Mouse (Mus musculus) bone marrow, adult 2 months (tissue): Measurements from ENCODE around the gene 2310034G01Rik.
A peak's percentile ranks its signal among the peaks of the same experiment; 100 is the strongest.

Experiments used
- CTCF ChIP-seq: fragments of 200-500 bp; IDR thresholded peaks from 2 replicates; pipeline ENCODE4 v1.5.1; 2011; ENCODE audit warnings: low read length, control low read depth; ENCODE audit not compliant: control insufficient read depth, insufficient read depth
- POLR2A ChIP-seq: fragments of 200-500 bp; IDR thresholded peaks from 2 replicates; pipeline ENCODE4 v1.6.1; 2011; ENCODE audit warnings: low read depth, mild to moderate bottlenecking, control low read depth, low read length, borderline replicate concordance; ENCODE audit not compliant: control insufficient read depth

DNA sequence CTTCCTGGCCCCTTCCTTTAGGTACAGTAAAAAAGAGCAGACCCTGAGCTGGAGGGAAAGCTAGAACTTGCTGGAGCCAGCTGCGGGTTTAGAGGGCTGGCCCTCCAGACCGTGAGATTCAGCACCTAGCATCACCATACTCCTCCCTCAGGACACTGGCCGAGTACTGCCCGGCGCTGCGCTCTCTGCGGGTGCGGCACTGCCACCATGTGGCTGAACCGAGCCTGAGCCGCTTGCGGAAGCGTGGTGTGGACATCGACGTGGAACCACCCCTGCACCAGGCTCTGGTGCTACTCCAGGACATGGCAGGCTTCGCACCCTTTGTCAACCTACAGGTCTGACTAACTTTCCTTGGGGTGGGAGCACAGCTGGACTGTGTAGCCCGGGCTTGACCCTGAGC, 20.2 kb downstream of the 2310034G01Rik start:
- TF ChIP-seq CTCF = peak; percentile 99
- TF ChIP-seq POLR2A = peak; percentile 43; the same call in 1 of the 2 replicates
